In the genomic region with DNA sequence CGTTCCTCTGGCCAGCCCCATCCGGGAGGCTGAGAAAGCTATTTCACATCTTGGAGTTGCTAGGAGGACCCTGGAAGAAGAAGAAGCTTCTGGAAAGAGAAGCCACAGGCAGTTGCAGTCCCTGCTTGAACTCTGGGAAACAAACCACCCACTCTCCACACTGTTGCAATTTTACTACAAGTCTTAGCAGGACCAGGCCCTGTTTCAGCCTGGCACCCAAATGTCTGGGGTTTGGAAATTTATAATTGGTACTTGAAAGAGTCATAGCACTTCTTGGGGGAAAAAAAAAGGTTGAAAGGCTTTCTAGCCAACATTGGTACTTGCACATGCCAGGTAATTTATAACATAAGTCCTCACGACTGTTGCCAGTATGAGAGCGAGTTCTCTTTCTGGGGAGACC, we compare ENCODE assay signal across 23 mouse cellular contexts. TPM values are rescaled to one million over a fixed set of nuclear protein-coding genes. Genes with fewer than 3 reads are reported as not detected.
DNase-seq lines count a peak whose midpoint lies in the region; ATAC-seq and TF ChIP-seq lines count a peak whose summit lies in the region.
"Had no signal": no experiment of that assay in that cellular context is flagged by ENCODE, and none has a peak within 500 bp of the region (broad histone marks: within the 10 kb centered on the region; RNA-seq: fewer than 3 reads in every experiment).

No protein-coding gene starts in this region.

- no peak for TF ChIP-seq POLR2A in heart, adult 2 months (IDR thresholded peaks at IDR 0.05; ENCODE audit: insufficient read depth, low read depth, low read length)

- intact Hi-C loops in heart, adult 2 months (cut with DNase I), result no loop called here
- intact Hi-C loops in heart, postnatal 25 days (cut with DNase I), result no loop called here

- H3K79me2 ChIP-seq in heart, adult 2 months (replicated peaks; ENCODE audit: control insufficient read depth, insufficient read depth, low read length), result no peaks in the 10 kb centered on the region

- no peak for TF ChIP-seq EP300 in heart, adult 2 months (IDR thresholded peaks at IDR 0.05; ENCODE audit: insufficient read depth, low read depth, low read length)

- TF ChIP-seq CTCF in heart, adult 2 months (IDR thresholded peaks at IDR 0.05), result no peak

- WGBS in limb, embryonic 12.5 days, result 51% methylated on average over 4 of the region's 4 CpGs
- 73% methylated on average over 4 of the region's 4 CpGs for WGBS in limb, embryonic 10.5 days
- 47% methylated on average over 4 of the region's 4 CpGs for WGBS in limb, embryonic 13.5 days
- WGBS in limb, embryonic 15.5 days, result 36% methylated on average over 4 of the region's 4 CpGs
- 81% methylated on average over 4 of the region's 4 CpGs for WGBS in heart, adult 2 months

- no peak for ATAC-seq in limb, embryonic 12.5 days (ENCODE audit: insufficient number of reproducible peaks, insufficient read depth, low FRiP score, low TSS enrichment, low read depth)
- ATAC-seq in limb, embryonic 13.5 days (ENCODE audit: low FRiP score, low read depth), result no peak
- no peak for ATAC-seq in limb, embryonic 15.5 days (ENCODE audit: insufficient number of reproducible peaks, low FRiP score, low TSS enrichment, low read depth)
- ATAC-seq: forebrain, embryonic 14.5 days; forebrain, embryonic 16.5 days had no signal

- H3K4me3 ChIP-seq in limb, embryonic 12.5 days (replicated peaks), result no peak overlapping the region
- no peak overlapping the region for H3K4me3 ChIP-seq in limb, embryonic 10.5 days
- H3K4me3 ChIP-seq in limb, embryonic 13.5 days, result no peak overlapping the region
- H3K4me3 ChIP-seq in limb, embryonic 15.5 days, result no peak overlapping the region
- H3K4me3 ChIP-seq in heart, adult 2 months, result no peak overlapping the region
- H3K4me3 ChIP-seq: embryonic facial prominence, embryonic 12.5 days; forebrain, embryonic 10.5 days; forebrain, embryonic 12.5 days had no signal

- no peak overlapping the region for H3K9ac ChIP-seq in limb, embryonic 12.5 days (replicated peaks)
- H3K9ac ChIP-seq in limb, embryonic 13.5 days, result peak overlapping the region; percentile 35; the same call in 1 of the 2 replicates
- no peak overlapping the region for H3K9ac ChIP-seq in limb, embryonic 15.5 days
- H3K9ac ChIP-seq in heart, adult 2 months (ENCODE audit: low read depth, low read length), result no peak overlapping the region
- H3K9ac ChIP-seq: embryonic facial prominence, embryonic 12.5 days; forebrain, embryonic 12.5 days had no signal

- H3K4me2 ChIP-seq in limb, embryonic 12.5 days, result no peak overlapping the region
- H3K4me2 ChIP-seq in limb, embryonic 13.5 days (replicated peaks), result no peak overlapping the region
- H3K4me2 ChIP-seq in limb, embryonic 15.5 days, result no peak overlapping the region
- H3K4me2 ChIP-seq: embryonic facial prominence, embryonic 12.5 days; forebrain, embryonic 12.5 days had no signal

- no peaks in the 10 kb centered on the region for H3K27me3 ChIP-seq in limb, embryonic 12.5 days
- no peaks in the 10 kb centered on the region for H3K27me3 ChIP-seq in limb, embryonic 10.5 days (ENCODE audit: low read depth, poor library complexity, severe bottlenecking)
- no peaks in the 10 kb centered on the region for H3K27me3 ChIP-seq in limb, embryonic 13.5 days
- H3K27me3 ChIP-seq in limb, embryonic 15.5 days, result no peaks in the 10 kb centered on the region
- H3K27me3 ChIP-seq in heart, adult 2 months (ENCODE audit: control insufficient read depth, insufficient read depth, low read length), result no peaks in the 10 kb centered on the region
- H3K27me3 ChIP-seq: embryonic facial prominence, embryonic 12.5 days; forebrain, embryonic 12.5 days had no signal

- peaks cover 28% of the 10 kb centered on the region for H3K4me1 ChIP-seq in limb, embryonic 12.5 days (replicated peaks)
- H3K4me1 ChIP-seq in limb, embryonic 10.5 days, result peaks cover 25% of the 10 kb centered on the region
- peaks cover 25% of the 10 kb centered on the region for H3K4me1 ChIP-seq in limb, embryonic 13.5 days
- H3K4me1 ChIP-seq in limb, embryonic 15.5 days, result peaks cover 15% of the 10 kb centered on the region
- H3K4me1 ChIP-seq in heart, adult 2 months (ENCODE audit: control insufficient read depth, insufficient read depth, low read length), result no peaks in the 10 kb centered on the region
- H3K4me1 ChIP-seq: embryonic facial prominence, embryonic 12.5 days had no signal

- no peaks in the 10 kb centered on the region for H3K36me3 ChIP-seq in limb, embryonic 12.5 days
- no peaks in the 10 kb centered on the region for H3K36me3 ChIP-seq in limb, embryonic 10.5 days
- H3K36me3 ChIP-seq in limb, embryonic 13.5 days, result no peaks in the 10 kb centered on the region
- no peaks in the 10 kb centered on the region for H3K36me3 ChIP-seq in limb, embryonic 15.5 days
- no peaks in the 10 kb centered on the region for H3K36me3 ChIP-seq in heart, adult 2 months (ENCODE audit: control insufficient read depth, insufficient read depth, low read length)
- H3K36me3 ChIP-seq: embryonic facial prominence, embryonic 12.5 days; forebrain, embryonic 10.5 days; forebrain, embryonic 12.5 days had no signal

- H3K9me3 ChIP-seq in limb, embryonic 12.5 days, result 0 out of 2 replicates have a peak, but pooled peaks cover 4% of the 10 kb centered on the region
- H3K9me3 ChIP-seq in limb, embryonic 10.5 days (replicated peaks), result no peaks in the 10 kb centered on the region
- no peaks in the 10 kb centered on the region for H3K9me3 ChIP-seq in limb, embryonic 13.5 days
- H3K9me3 ChIP-seq in limb, embryonic 15.5 days, result no peaks in the 10 kb centered on the region
- H3K9me3 ChIP-seq: embryonic facial prominence, embryonic 12.5 days; forebrain, embryonic 10.5 days; forebrain, embryonic 12.5 days had no signal

- DNase-seq in limb, embryonic 10.5 days (ENCODE audit: low spot score), result no peak
- DNase-seq in fat pad, adult 2 months (ENCODE audit: extremely low read depth, low read depth, low spot score), result peak; percentile 91
- no peak for DNase-seq in layer of hippocampus, postnatal 36 days
- no peak for DNase-seq in heart, adult 2 months
- DNase-seq in heart, postnatal 25 days (ENCODE audit: low spot score), result no peak
- DNase-seq: adrenal gland, adult 2 months; adrenal gland, postnatal 10 days; adrenal gland, postnatal 25 days; cerebellum, adult 11 months; cerebellum, adult 18-20 months; cerebellum, adult 8-10 months; cerebellum, adult 9-11 months; cerebellum, postnatal 14 days; cerebellum, postnatal 36 days; embryo, embryonic 11 days had no signal

- peak overlapping the region; percentile 37; the same call in 1 of the 2 replicates for H3K27ac ChIP-seq in limb, embryonic 12.5 days
- no peak overlapping the region for H3K27ac ChIP-seq in limb, embryonic 10.5 days
- peak overlapping the region; percentile 70; the same call in 1 of the 2 replicates for H3K27ac ChIP-seq in limb, embryonic 13.5 days
- peak overlapping the region; percentile 57 for H3K27ac ChIP-seq in limb, embryonic 15.5 days
- H3K27ac ChIP-seq in heart, adult 2 months, result no peak overlapping the region
- H3K27ac ChIP-seq: embryonic facial prominence, embryonic 12.5 days; forebrain, embryonic 10.5 days; forebrain, embryonic 12.5 days had no signal

RNA-seq across cellular contexts. Expression of a gene that starts 57.9 kb away (rescaled TPM):
- polyA plus RNA-seq in limb, embryonic 12.5 days (2016; fragmentation: Nextera tagmentation; extraction: Ambion mirVana), result 57.6 and 66.7 TPM in 2 replicates
- 27.3 and 37.2 TPM in 2 replicates for polyA plus RNA-seq in limb, embryonic 10.5 days (2016; fragmentation: Nextera tagmentation; extraction: Ambion mirVana)
- polyA plus RNA-seq in limb, embryonic 13.5 days (2015; fragmentation: Nextera tagmentation; extraction: Ambion mirVana), result 47.7 and 51.2 TPM in 2 replicates
- 34.2 and 45.1 TPM in 2 replicates for polyA plus RNA-seq in limb, embryonic 15.5 days (2015; fragmentation: Nextera tagmentation; extraction: Ambion mirVana)
- 10 to 100 TPM; 80.2 to 80.9 TPM for total RNA-seq in layer of hippocampus, postnatal 36 days (2021)
- 10 to 100 TPM; 46.9 to 48.1 TPM for total RNA-seq in heart, adult 2 months (2021)
- 30.5 and 52.4 TPM in 2 replicates for polyA plus RNA-seq in heart, adult 2 months (2012; rRNA removed)
- total RNA-seq in heart, postnatal 25 days (2021), result 10 to 100 TPM; 40.7 to 45.0 TPM

Comparison
In these comparisons a context has a peak if more than half of its experiments do, and no peak if none do; other contexts are left out.
1. H3K27ac ChIP-seq: peak in limb, embryonic 12.5 days (single experiment), limb, embryonic 13.5 days (single experiment) and limb, embryonic 15.5 days (single experiment); none in limb, embryonic 10.5 days (single experiment) and heart, adult 2 months (single experiment).